Mouse (Mus musculus): ENCODE results near the gene BC030867.
A peak's percentile ranks its signal among the peaks of the same experiment; 100 is the strongest.
"Not testable (repeated sequence)": the region's sequence is repeated elsewhere in the genome, so short reads cannot be mapped to it uniquely, and the experiment has no call there.

Gene BC030867

DNA sequence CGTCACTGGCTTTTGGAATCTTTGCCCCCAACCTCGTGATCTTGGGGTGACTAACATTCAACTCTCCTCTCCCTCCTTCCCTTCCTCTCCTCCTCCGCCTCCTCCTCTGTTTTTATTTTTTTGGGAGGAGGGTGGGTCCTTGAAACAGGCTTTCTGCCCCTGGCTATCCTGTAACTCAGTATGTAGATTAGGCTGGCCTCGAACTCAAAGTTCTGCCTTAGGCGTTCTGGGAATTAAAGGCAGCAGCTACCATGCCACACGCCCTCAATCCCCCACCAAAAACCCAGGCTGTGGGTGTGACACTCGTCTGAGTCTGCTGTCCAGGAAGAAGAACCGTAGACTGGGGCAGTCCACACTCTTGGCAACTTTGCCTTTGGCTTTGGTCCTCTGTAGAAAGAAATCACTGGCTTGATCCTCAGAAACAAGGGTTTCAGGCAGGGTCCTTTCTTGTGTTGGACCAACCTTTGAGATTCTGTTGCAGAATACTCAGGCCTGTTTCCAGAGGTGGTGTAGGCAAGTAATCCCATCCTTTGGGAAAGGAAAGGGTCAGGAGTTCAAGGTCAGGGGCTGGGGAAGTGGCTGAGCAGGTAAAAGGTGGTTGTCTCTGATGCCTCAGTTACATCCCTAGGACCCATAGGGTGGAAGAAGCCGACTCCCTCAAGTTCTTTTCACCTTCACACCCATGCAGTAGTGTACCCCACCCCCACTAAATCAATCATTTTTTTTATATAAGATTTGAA is 839 bp downstream of the BC030867 start:
- DNase-seq (ENCODE audit: low spot score in 2 of 2): no peak

DNA sequence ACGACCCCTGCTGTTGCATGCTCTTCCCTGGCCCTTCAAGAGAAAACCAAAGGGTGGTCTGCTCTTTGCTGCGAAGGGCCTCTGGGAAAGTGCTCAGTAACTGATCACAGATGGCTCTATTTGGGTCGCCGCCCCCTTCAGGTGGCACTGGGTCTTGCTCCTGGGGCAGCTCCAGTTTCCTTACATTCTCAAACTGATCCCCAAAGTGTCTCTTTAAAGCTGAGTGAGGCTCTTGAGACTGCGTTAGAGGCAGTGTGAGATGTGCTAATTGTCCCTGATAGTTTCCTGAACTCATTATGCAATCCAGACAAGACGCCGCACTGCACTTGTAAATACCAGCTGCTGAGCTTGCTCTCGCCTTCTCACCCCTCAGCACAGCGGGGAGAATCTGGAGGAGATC is 8.8 kb downstream of the BC030867 start:
- DNase-seq (ENCODE audit: low spot score in 2 of 2): no peak

DNA sequence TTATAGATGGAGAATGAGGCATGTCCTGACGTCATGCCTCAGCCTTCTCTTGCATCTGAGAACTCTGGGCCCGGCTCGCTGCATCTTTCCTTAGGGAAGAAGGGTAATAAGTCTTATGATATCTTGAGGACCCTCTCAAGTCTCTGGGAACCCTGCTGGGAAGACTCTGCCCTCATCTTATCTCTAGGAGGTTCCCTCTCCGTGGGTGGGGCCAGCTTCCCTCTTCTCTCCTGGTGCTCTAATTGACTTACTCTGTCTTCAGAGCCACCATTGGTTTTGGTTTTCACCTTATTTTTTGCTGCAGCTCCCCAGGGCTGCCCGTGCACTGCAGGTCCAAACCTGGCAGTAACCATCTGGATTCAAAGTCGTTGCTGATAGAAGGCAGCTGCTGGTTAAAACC is 9.4 kb downstream of the BC030867 start:
- DNase-seq (ENCODE audit: low spot score in 2 of 2): no peak

DNA sequence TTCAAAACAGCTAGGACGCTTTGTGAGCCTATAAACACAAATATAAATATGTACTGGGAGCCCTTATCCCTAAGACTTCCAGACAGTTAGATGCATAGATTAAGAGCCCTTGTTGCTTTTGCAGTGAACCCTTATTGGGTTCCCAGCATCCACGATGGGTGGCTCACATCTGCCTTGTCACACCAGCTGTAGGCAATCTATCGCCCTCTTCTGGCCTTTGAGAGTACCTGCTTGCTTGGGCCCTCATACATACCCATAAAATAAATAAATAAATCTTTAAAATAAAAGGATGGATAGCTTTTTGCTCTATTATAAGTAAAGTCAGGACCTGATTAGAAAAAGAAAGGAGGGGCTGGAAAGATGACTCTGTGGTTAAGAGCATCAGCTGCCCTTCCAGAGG is 9.8 kb downstream of the BC030867 start:
- DNase-seq (ENCODE audit: low spot score in 2 of 2): no peak

DNA sequence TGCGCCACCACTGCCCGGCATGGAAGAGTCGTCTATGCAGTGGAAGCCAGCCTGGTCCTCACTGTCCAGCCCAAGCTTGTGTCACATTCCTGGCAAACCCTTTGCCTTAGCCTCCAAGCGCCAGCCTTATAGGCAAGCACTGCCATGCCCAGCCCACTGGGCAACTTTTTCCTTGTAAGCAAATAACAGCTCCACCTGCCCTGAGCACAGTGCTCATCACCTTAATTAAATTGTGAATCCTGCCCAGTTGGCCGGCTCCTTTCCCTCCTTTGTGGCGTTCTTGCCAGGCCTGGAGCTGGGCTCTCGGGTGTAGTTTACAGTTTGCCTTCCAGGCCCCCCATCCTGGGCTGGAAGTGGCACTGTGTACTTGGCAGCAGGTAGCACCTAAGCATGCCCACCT is 14.5 kb downstream of the BC030867 start:
- DNase-seq (ENCODE audit: low spot score in 2 of 2): no peak

DNA sequence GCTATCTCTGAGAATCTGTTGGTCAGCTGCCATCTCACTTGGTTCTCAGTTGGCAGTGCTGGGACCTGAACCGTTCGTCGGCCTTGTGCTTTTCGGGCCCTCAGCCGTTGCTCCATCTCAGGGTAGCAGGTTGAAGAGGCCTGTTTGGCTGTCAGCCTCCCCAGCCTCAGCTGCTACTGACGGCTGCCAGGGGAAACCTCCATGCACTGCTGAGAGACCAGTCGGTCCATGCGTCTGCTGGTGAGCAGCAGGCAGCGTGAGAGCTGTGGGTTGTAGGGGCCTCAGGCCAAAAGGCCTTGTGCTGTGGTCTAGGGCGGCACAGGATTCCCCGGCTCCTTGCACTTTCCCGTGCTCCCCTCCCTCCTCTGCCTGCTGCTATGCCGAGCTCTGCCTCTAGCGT is 17.1 kb downstream of the BC030867 start:
- DNase-seq (ENCODE audit: low spot score in 2 of 2): no peak

DNA sequence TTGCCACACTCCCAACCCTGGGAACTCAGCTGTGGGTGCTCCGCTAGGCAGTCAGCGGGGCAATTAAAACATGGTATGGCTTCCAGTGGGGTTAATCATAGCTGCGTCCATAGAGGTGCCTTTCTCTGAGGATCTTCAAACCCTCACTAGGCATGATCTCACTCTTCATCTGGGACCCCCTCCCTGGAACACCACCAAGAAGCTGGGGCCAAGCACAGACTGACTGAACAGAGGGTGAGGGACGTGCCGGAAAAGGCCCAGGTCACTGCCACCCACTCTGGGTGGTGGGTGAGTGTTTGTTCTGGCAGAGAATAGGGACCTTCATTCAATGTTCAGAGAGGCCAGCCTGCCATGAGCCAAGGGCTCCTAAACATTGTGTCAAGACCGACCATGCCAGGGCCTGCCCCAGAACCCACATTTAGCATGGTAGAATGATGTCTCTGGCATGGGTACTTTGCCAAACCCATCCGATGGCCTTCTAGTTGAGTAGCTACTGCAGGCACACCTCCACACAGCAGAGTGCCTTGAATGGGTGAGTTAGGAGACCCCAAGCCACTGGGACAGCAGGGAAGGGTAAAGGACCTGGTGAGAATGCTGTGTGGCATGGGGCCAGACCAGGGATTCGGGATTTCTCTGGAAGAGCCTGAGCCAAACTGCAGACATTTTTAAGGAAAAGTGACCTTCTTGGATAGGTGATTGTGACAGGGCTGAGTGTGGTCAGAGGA is 18.1 kb downstream of the BC030867 start:
- DNase-seq (ENCODE audit: low spot score in 2 of 2): no peak

DNA sequence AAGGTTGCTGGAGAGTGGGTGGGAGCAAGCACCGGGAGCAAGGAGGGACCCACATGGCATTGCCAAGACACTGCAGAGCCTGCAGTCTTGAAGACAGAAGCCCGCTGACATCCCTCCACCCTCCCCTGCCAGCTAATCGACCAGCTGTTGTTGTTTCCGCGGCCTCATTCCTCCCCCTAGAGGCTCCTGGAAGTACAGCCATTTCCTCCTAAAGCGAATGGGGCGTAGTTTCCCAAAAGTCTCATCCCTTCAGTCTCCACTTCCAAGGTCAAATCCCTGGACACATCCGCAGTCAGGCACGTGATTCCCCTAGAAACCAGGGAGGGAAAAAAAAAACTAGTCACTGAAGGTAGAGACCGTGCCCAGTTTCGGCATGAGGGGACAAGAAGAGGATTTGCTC is 18.8 kb downstream of the BC030867 start:
- DNase-seq (ENCODE audit: low spot score in 2 of 2): peak in 1 of 2 experiments; percentile 34

DNA sequence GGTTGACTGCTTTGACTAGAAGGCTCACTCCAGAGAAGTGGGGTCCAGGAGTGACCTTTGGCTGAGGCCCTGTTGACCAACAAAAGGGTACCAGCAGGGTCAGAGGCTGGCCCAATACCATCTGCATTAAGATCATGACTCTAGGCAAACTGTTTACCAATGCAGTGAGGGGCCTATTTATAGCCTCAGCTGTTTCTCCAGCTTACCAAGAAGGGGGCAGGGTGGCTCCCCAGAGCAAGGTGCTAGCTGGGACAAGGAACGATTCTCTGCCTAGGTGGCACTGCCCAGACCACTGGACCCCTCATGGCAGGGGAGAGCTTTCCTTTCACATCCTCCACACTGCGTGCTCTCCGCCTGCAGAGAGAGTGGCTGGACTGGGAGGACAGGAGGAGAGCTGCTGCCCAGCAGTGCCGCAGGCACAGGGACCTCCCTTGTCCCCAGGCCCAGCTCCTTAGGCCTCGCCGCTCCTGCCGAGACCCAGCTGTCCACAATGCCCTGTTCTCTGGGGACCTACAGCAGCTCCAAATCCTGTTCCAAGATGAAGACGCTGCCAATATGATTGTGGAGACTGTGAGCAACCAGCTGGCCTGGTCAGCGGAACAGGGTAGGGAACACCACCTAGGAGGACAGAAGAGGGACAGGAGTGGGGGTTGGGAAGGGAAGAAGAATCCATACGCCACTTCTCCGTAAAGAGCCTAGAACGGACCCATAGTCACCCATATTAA is 20.0 kb downstream of the BC030867 start, which contains the start of gene Asb16:
Gene Asb16 (plus strand): TSS at position 224 of the 725 bp plus-strand sequence.
- DNase-seq (ENCODE audit: low spot score in 2 of 2): no peak

DNA sequence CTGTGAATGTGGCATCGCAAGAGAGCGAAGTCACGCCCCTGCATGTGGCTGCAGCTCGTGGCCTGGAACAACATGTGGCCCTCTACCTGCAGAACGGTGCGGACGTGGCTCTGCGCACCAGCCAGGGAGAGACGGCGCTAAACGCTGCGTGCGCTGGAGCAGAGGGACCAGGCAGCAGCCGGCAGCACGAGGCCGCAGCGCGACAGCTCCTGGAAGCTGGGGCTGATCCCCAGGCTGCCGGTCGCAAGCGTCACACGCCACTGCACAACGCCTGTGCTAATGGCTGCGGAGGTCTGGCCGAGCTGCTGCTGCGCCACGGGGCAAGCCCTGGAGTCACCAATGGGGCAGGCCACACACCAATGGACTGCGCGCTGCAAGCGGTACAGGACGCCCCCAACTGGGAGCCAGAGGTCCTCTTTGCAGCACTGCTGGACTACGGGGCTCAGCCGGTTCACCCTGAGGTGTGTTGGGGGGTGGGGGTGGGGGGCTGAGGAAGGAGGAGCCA is 27.8 kb downstream of the BC030867 start:
- no peak for DNase-seq (ENCODE audit: low spot score in 2 of 2)

DNA sequence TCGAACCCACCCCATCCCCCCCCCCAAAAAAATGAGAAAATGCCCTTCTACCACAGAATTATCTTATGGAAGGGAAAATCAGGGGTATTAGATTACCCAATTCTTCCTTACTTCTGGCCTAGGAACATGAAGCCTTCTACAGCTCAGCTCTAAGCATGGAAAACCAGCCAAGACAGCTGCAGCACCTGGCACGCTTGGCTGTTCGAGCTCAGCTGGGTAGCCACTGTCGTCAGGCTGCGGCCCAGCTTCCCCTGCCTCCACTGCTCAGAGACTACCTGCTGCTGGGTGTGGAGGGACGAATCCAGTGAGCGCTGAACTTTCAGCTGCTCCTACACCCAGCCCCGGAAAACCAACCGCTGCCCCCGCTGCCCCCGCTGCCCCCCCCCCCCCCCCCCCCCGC is 29.1 kb downstream of the BC030867 start:
- DNase-seq (ENCODE audit: low spot score in 2 of 2): no peak

DNA sequence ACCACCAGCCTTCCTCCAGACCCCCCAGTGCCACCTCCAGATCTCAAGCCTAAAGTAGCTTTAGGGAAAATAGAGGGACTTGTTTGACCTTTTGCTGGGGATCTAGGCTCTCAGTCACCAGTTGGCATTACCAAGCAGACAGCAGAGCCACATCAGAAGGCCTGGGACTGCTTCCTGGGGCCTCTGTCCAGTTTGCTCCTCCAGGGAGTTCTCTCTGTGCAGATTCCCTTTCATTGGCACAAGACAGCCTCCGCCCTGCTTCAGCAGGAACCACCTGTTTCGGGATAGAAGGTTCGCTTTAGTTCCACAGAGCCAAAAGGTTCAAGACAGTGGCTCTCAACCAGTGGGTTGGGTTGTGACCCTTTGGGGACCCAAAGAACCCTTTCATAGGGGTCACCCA is 30.9 kb downstream of the BC030867 start:
- DNase-seq (ENCODE audit: low spot score in 2 of 2): no peak

DNA sequence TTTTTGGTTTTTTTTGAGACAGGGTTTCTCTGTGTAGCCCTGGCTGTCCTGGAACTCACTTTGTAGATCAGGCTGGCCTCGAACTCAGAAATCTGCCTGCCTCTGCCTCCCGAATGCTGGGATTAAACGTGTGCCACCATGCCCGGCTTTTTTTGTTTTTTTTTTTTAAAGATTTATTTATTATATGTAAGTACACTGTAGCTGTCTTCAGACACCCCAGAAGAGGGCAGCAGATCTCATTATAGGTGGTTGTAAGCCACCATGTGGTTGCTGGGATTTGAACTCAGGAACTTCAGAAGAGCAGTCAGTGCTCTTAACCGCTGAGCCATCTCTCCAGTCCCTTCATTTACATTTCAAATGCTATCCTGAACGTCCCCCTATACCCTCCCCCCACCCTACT is 31.6 kb downstream of the BC030867 start:
- DNase-seq (ENCODE audit: low spot score in 2 of 2): not testable (repeated sequence)

DNA sequence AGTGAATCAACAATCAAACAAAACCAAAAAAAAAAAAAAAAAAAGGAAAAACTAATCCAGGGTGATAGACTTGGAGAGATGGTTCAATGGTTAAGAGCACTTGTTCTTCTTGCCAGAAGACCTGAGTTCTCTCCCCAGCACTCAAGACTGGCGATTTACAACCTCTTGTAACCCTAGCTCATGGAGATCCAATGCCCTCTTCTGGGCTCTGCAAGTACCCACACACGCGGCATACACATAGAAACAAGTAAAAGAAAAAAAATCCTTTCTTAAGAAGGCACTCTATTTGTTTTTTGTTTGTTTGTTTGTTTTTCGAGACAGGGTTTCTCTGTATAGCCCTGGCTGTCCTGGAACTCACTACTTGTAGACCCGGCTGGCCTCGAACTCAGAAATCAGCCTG is 35.2 kb downstream of the BC030867 start:
- no peak for DNase-seq (ENCODE audit: low spot score in 2 of 2)

DNA sequence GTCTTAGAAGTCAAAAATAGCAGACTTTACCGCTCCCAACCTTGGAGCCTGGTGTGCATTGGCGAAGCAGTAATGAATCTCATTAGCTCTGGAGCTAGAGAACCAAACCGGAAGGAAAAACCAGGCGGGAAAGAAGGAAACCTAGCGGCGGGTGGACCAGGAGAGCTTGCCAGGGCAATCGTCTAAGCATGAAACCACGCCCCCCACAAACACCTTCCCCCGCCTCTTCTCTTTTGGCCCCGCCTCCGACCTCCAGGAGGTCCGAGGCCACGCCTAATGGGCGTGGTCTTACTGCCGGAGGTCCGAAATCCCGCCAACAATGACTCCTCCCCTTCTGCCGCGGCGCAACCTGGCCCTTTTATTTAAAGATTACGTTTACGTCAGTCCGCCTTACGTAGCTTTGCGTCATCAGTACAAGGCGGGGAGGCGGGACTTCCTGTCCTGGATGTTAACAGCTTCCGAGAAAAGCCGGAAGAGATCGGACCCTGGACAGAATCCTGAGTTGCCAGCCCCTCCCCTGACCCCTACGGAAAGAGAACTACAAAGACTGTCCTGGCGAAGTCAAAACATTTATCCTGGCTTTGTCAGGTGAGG is 35.9 kb downstream of the BC030867 start, which contains the start of gene Tmub2:
Gene Tmub2 (plus strand): TSS at position 431 of the 594 bp plus-strand sequence.
- peak; percentile 96 to 97 for DNase-seq (ENCODE audit: low spot score in 2 of 2)

DNA sequence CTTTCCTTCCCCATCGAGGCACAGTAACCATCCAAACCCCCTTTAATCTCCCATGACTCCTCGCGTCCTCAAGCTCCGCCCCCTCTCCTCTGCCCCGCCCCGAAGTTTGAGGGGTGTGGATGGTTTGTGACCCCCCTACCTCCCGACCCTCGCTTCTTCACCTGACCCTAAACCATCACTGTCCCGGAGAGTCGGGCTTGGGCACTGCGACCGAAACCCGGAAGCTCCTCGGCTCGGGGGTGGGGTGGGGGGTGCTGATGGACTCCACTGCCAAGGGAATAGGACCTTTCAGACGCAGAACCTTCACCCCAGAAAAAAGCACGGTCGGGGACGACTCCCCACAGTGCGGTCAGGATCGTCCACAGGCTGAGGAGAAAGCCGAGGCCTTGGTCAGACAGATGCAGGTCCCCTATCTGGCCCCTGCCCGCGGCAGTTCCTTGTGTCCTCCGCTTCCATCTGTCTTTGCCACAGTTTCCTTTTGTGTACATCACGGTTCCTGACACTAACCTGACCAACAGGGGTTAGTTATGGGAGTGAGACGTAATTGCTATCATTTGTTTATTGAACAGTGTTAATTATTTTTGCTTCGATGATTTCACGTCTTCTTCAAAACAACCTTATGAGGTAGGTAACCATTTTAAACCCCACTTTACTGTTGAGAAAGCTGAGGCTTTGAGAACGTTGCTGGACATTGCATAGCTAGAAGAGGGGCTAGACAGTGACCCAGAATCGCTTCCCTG is 36.6 kb downstream of the BC030867 start:
- no peak for DNase-seq (ENCODE audit: low spot score in 2 of 2)

DNA sequence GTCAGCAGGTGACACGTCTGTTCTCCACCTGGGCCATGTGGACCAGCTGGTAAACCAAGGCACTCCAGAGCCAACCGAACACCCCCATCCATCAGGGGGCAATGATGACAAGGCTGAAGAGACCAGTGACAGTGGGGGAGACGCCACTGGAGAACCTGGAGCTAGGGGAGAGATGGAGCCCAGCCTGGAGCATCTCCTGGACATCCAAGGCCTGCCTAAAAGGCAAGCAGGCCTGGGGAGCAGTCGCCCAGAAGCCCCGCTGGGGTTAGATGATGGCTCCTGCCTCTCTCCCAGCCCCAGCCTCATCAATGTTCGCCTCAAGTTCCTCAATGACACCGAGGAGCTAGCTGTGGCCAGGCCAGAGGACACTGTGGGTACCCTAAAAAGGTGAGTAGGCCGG is 38.8 kb downstream of the BC030867 start:
- no peak for DNase-seq (ENCODE audit: low spot score in 2 of 2)

DNA sequence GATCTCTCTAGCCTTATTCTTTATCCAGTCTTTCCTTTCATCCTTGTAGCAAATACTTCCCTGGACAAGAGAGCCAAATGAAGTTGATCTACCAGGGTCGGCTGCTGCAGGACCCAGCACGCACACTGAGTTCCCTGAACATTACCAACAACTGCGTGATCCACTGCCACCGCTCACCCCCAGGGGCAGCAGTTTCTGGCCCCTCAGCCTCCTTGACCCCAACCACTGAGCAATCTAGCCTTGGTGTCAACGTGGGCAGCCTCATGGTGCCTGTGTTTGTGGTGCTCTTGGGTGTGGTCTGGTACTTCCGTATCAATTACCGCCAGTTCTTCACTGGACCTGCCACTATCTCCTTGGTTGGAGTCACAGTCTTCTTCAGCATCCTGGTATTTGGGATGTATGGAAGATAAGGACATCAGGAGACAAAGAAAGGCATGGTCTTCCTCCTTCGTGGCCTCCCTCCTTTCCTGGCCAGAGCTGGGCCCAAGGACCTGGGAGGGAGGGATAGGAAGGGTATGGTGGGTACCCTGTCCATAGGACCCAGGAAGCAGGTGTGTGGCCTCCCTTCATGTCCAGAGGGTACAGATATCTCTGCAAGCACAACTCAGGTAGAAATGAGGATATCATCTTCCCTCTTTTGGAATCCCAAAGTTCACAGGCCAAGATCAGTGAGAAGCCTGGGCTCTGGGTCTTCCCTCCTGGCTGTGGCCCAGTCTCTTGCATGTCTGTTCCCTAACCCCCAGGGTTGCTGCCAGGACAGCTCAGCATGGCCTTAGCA is 39.5 kb downstream of the BC030867 start:
- DNase-seq (ENCODE audit: low spot score in 2 of 2): no peak

DNA sequence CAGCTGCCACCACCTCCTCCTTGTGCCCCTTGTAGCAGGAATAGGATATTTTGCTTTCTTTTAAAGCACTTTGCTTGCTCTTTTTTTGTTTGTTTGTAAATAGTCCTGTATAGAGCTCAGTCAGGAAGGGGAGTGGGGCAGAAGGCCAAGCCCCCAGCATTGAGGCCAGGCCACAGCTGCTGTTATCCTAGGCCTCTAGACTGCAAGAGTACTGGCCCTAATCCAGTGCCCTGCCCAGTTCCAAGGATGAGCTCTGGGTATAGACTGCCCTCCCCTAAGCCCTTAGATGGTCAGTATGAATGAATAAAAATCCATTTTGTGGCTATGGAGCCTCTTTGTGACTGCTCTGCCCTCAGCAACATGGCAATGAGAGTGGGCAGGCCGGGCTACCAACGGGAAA is 40.2 kb downstream of the BC030867 start:
- no peak for DNase-seq (ENCODE audit: low spot score in 2 of 2)

DNA sequence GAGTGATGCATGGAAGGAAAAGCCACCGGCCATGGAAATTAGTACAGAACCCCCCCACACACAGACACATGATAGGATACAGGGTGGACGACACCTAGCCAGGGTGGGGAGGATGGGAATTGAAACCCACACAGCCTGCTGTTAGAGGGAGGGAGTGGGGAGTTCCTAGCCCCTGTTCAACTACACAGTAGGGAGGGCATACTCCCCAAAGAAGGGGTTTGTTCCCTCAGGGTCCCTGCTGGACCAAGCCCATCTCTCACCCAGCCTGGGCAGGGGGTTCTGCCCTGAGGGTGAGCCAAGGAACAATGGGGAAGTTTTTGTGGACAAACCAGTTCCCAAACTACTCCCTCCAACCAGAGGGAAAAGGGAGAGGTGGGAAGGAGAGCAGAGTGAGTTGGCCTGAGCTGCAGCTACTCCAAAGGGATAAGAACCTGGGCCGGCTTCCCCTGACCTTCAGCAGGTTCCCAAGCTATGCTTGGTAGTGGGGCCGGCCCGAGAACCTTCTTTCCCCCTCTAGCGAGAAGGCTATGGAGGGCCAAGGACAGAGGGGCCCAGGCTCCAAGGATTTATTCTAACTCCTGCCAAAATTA is 40.9 kb downstream of the BC030867 start:
- no peak for DNase-seq (ENCODE audit: low spot score in 2 of 2)
